Mouse (Mus musculus): Measurements from ENCODE around the gene Kntc1.

The Kntc1 gene

DNA sequence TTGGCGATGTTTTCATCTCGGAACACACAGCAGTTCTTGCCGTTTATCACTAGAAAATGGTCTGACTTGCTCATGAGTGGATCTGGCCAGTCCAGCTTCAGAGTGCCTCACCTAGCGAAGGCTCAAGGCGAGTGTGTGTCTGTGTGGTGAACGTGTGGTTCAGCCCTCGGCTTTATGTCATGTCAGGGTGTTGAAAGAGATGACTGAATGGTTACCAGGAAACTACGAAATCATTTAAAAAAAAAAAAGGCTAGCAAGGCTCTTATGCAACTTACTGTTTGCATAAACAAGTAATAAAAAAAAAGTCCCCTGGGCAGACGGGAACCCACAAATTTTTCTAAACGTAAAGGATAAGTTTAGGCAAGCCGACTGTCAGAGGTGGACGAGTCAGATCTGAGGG lies 115.8 kb downstream of the Kntc1 start, which contains the start of gene Hcar2:
Gene Hcar2 (minus strand): TSS at position 135 of the 400 bp plus-strand sequence.
- no peak for DNase-seq (ENCODE audit: low spot score)

DNA sequence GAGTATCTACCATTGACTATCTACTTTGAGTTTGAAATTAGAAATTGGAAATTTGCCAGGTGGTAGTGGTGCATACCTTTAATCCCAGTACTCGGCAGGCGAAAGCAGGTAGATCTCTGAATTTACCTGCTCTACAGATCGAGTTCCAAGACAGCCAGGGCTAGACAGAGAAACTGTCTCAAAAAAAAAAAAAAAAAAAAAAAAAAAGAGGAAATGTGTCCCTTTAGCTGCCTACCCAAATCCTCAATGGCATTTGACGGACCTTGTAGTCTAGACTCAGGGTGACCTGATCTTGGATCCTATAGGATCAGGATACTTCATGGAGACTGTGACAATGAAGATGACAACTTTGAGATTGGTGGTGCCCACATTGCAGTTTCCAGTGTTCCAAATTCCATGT lies 116.9 kb downstream of the Kntc1 start:
- no peak for DNase-seq (ENCODE audit: low spot score)

DNA sequence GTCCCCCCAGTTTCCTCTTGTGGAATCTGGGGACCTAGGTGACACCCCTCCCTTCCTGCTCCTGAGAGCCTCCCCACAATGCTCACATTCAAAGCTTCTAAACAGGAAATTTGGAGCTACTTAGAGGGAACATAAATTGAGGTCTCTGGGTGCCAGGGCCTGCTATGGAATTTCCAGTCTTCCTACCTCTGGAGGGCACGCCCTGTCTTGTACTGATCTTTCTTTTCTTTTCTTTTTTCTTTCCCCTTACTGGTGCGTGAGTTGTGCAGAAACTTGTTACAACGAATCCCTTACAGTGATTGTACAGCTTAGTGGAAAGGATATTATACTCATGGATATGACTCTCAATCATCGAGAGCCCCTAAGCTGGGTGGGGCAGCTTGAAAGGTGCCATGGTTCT lies 120.1 kb downstream of the Kntc1 start:
- DNase-seq (ENCODE audit: low spot score): no peak
